Mouse (Mus musculus): ENCODE data around the gene Cd300lg.

- TF ChIP-seq POLR2A (IDR thresholded peaks at IDR 0.05; ENCODE audit: insufficient read depth, low read depth, low read length) (no peak), CTCF (IDR thresholded peaks at IDR 0.05; ENCODE audit: insufficient read depth, low read depth, low read length) (no peak)
These were observed 29.8 kb upstream of the Cd300lg start for GRCm38 (mm10) chr11:102011510-102011909.

Measured in olfactory bulb, adult 2 months (tissue).